Mouse (Mus musculus): ENCODE measurements around the gene Car2.

The Car2 gene

DNA sequence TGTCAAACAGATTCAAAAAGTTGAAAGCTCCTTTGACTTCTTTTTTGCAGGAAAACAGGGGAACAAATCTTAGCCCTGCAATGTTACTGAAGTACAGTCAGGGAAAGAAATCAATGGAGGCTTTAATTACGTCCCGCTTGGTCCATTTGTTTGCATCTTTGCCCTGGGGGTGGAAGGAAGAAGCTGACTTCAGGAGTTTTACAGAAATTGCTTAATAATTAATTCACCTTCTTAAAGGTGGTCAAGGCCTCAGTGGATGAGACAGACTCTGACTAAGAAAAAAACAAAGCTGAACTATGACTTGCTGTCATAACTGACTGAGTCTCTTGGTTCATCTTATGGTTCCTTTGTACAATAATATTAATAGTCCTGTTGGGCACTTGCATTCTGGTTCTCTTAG is 59.6 kb downstream of the Car2 start:
- no peak for DNase-seq (ENCODE audit: low read depth, low spot score)

DNA sequence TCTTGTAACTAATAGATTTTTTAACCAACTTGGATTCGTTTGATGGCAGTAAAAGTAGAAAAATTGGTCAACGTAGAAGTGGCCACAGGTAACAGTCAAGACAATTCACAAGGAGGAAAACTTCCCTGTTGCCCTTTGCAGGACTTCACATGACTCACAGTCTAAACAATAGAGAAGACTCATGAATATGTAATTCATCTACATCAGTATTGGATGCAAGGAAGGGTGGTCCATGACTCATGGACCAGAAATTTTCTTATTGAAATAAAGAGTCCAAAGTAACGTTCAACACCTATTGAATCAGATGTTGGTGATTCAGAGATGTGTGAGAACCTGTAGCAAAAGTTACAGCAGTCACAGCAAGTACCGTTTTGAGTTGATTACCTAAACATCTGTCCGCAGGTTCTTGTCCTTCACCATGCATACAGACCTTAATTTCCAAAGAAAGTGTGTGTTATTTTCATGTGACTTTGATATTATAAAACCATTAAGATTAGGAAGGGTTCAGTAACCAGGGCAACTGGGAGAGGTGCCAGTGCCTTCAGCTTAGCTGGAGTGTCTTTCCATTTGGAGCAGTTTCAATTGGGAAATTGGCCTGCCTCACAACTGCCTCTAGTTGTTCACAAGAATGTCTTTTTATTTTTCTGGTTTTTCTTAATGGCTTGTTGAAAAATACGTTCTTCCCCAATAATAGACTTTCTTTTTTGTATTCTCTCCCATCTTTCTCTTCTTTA is 62.2 kb downstream of the Car2 start:
- no peak for DNase-seq (ENCODE audit: low read depth, low spot score)

DNA sequence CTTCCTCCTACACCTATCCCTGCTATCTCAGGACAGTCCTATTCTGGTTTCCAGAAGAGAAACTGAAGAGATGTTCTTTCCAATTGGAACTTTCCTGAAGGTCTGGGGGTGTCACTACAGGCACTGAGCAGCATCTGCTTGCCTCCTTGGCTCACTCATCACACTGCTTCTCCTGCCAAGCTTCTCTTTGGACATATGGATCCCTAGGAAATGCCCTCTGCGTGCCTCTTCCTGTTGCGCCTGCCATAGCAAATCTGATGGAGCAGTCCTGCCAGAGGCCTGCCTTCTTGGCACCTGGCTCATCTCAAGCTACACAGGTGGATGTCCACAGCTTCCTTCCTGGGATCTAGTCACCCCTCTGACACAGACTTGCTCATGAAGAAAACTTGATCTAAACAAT is 64.0 kb downstream of the Car2 start:
- no peak for DNase-seq (ENCODE audit: low read depth, low spot score)
